Mouse (Mus musculus) liver, embryonic 14.5 days (tissue): ENCODE data around the gene Ltbr.
"Not testable (repeated sequence)": the region's sequence is repeated elsewhere in the genome, so short reads cannot be mapped to it uniquely, and the experiment has no call there.

Experiments used
- CTCF ChIP-seq: IDR thresholded peaks from 2 replicates; pipeline ENCODE4 v1.5.1; 2016; ENCODE audit warnings: antibody characterized with exemption, low read depth, control low read depth
- EP300 ChIP-seq: IDR thresholded peaks from 2 replicates; pipeline ENCODE4 v1.6.1; 2016; ENCODE audit warnings: antibody characterized with exemption, low read depth

DNA sequence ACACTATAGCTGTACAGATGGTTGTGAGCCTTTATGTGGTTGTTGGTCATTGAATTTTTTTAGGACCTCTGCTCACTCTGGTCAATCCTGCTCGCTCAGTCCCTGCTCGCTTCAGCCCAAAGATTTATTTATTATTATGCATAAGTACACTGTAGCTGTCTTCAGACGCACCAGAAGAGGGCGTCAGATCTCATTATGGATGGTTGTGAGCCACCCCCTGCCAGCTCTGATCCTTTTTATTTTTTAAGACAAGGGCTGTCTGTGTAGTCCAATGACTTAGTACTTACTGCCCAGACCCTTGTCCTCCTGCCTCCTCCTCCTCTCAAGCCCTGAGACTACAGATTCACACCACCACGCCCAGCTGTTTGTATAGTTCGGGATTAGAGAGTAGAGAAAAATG is 47.1 kb downstream of the Ltbr start:
- TF ChIP-seq CTCF, EP300: not testable (repeated sequence)
